Mouse (Mus musculus): Measurements from ENCODE around the gene Neurl4. TPM values are rescaled to one million over a fixed set of nuclear protein-coding genes. Genes with fewer than 3 reads are reported as not detected.
"Not testable (repeated sequence)": the region's sequence is repeated elsewhere in the genome, so short reads cannot be mapped to it uniquely, and the experiment has no call there.

Gene Neurl4
- polyA plus RNA-seq, 1 experiment from 2014 or later: 16.3 TPM

GRCm38 (mm10) chr11:69914917-69915430 is 14.1 kb downstream of the Neurl4 start:
- peaks cover 47% of the 10 kb centered on the region for H3K36me3 ChIP-seq (ENCODE audit: control insufficient read depth, insufficient read depth, low read length)

DNA sequence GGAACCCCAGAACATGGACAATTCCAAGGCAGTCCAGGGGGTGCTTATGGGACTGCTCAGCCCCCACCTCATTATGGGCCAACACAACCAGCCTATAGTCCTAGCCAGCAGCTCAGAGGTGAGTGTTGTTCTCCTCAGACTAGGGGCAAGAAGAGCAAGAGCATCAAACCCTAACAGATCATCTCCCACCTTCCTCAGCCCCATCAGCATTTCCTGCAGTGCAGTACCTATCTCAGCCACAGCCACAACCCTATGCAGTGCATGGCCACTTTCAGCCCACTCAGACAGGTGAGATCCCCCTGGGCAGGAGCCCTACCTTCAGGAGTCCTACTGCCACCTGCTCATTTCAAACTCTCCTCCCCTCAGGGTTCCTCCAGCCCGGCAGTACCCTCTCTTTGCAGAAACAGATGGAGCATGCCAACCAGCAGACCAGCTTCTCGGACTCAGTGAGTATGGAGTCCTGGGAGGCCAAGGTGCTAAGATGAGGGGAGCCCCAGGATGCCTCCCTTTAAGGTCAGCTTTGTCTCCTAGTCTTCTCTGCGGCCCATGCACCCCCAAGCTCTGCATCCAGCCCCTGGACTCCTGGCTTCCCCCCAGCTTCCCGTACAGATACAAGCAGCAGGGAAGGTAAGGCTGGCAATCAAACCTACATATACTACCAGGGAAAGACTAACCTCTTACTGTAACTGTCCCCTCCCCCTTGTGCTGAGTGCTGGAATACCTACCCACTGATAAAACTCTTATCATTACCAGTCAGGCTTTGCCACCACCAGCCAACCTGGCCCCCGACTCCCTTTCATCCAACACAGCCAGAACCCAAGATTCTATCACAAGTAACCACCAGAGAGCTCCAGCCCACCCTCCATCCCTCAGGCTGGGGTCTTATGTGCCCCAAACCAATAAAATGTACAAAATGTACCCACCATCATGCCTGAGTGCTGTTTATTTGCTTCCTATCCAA is 15.1 kb downstream of the Neurl4 start:
- Histone ChIP-seq H3K36me3 (ENCODE audit: control insufficient read depth, insufficient read depth, low read length) (peaks cover 37% of the 10 kb centered on the region), H3K27ac (ENCODE audit: low read depth, low read length) (no peak overlapping the region), H3K4me2 (peak overlapping the region; percentile 74; the same call in 1 of the 2 replicates), H3K27me3 (ENCODE audit: control insufficient read depth, insufficient read depth, low read length) (no peaks in the 10 kb centered on the region), H3K9ac (ENCODE audit: low read length) (no peak overlapping the region), H3K4me3 (ENCODE audit: low read depth, low read length) (no peak overlapping the region), H3K9me3 (ENCODE audit: control insufficient read depth, low read length) (no peaks in the 10 kb centered on the region), H3K4me1 (ENCODE audit: control insufficient read depth, insufficient read depth, low read length) (peaks cover 33% of the 10 kb centered on the region)
- WGBS: 65% methylated on average over 5 of the region's 5 CpGs
- peak; percentile 72 for DNase-seq (ENCODE audit: low spot score, missing footprints)
- no peak for ATAC-seq (ENCODE audit: low FRiP score)

More at GRCm38 (mm10) chr11:69914917-69915430, 14.1 kb downstream of the Neurl4 start:
- Histone ChIP-seq H3K27ac (ENCODE audit: low read depth, low read length) (no peak overlapping the region), H3K9ac (ENCODE audit: low read length) (peak overlapping the region; percentile 89; the same call in 1 of the 2 replicates), H3K4me3 (ENCODE audit: low read depth, low read length) (peak overlapping the region; percentile 72), H3K4me1 (ENCODE audit: control insufficient read depth, insufficient read depth, low read length) (peaks cover 33% of the 10 kb centered on the region), H3K9me3 (ENCODE audit: control insufficient read depth, low read length) (no peaks in the 10 kb centered on the region), H3K4me2 (peak overlapping the region; percentile 74), H3K27me3 (ENCODE audit: control insufficient read depth, insufficient read depth, low read length) (no peaks in the 10 kb centered on the region)
- ATAC-seq (ENCODE audit: low FRiP score) (no peak), DNase-seq (ENCODE audit: low spot score, missing footprints) (no peak)
- 41% methylated on average over 9 of the region's 9 CpGs for WGBS

DNA sequence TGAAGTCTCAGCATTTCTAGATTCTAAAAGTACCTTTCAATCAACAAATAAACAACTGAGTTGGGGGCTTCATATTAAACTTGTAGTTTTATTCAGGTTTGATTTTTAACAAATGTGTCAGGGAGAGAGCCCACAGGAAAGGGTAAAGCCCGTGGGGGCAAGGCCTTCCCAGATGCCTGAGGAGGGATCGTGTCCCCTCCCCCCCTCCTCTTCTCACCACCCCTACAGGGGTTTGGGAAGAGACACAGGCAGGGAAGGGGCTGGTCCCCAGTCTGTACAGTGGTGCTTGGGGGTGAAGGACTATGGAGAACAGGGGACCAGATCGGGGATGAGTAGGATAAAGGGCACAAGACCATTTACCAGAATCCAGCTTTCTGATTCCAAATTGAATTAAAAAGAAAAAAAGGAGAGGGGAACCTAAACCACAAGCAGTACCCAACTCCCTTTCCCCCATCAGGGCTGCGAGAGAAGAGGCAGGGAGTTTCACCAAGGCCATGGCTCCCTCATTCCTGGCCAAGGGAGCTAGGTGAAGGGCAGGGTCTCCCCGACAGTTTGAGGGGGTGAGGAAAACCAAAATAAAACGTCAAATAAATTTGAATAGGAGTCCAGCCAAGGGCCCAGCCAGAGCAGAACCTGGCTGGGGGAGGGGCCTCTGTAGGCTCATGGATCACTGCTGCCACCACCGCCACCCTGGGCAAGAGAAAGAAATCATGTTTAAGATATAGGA is 15.9 kb downstream of the Neurl4 start:
- DNase-seq (ENCODE audit: low spot score, missing footprints): peak; percentile 72
- H3K36me3 ChIP-seq (ENCODE audit: control insufficient read depth, insufficient read depth, low read length): peaks cover 30% of the 10 kb centered on the region
- H3K4me1 ChIP-seq (ENCODE audit: control insufficient read depth, insufficient read depth, low read length): peaks cover 33% of the 10 kb centered on the region
- not testable (repeated sequence) for H3K9ac ChIP-seq (ENCODE audit: low read length); ATAC-seq (ENCODE audit: low FRiP score); H3K4me3 ChIP-seq (ENCODE audit: low read depth, low read length); H3K27me3 ChIP-seq (ENCODE audit: control insufficient read depth, insufficient read depth, low read length); H3K27ac ChIP-seq (ENCODE audit: low read depth, low read length); H3K4me2 ChIP-seq; H3K9me3 ChIP-seq (ENCODE audit: control insufficient read depth, low read length)
- 73% methylated on average over 7 of the region's 7 CpGs for WGBS

GRCm38 (mm10) chr11:69917379-69917948 is 16.6 kb downstream of the Neurl4 start:
- Histone ChIP-seq H3K4me3 (ENCODE audit: low read depth, low read length) (no peak overlapping the region), H3K4me1 (ENCODE audit: control insufficient read depth, insufficient read depth, low read length) (peaks cover 35% of the 10 kb centered on the region), H3K36me3 (ENCODE audit: control insufficient read depth, insufficient read depth, low read length) (peaks cover 24% of the 10 kb centered on the region), H3K4me2 (no peak overlapping the region), H3K27ac (ENCODE audit: low read depth, low read length) (no peak overlapping the region), H3K9ac (ENCODE audit: low read length) (no peak overlapping the region), H3K27me3 (ENCODE audit: control insufficient read depth, insufficient read depth, low read length) (no peaks in the 10 kb centered on the region), H3K9me3 (ENCODE audit: control insufficient read depth, low read length) (no peaks in the 10 kb centered on the region)
- WGBS: 89% methylated on average over 8 of the region's 8 CpGs
- ATAC-seq (ENCODE audit: low FRiP score) (no peak), DNase-seq (ENCODE audit: low spot score, missing footprints) (no peak)

- DNase-seq (ENCODE audit: low spot score, missing footprints) (no peak), ATAC-seq (ENCODE audit: low FRiP score) (no peak)
- Histone ChIP-seq H3K36me3 (ENCODE audit: control insufficient read depth, insufficient read depth, low read length) (peaks cover 21% of the 10 kb centered on the region), H3K9me3 (ENCODE audit: control insufficient read depth, low read length) (no peaks in the 10 kb centered on the region), H3K27ac (ENCODE audit: low read depth, low read length) (no peak overlapping the region), H3K4me1 (ENCODE audit: control insufficient read depth, insufficient read depth, low read length) (peaks cover 34% of the 10 kb centered on the region), H3K9ac (ENCODE audit: low read length) (no peak overlapping the region), H3K4me3 (ENCODE audit: low read depth, low read length) (no peak overlapping the region; the same call in 1 of the 2 replicates), H3K27me3 (ENCODE audit: control insufficient read depth, insufficient read depth, low read length) (no peaks in the 10 kb centered on the region), H3K4me2 (no peak overlapping the region)
- 89% methylated on average over 5 of the region's 5 CpGs for WGBS
These were observed 17.2 kb downstream of the Neurl4 start for GRCm38 (mm10) chr11:69918118-69918517.

DNA sequence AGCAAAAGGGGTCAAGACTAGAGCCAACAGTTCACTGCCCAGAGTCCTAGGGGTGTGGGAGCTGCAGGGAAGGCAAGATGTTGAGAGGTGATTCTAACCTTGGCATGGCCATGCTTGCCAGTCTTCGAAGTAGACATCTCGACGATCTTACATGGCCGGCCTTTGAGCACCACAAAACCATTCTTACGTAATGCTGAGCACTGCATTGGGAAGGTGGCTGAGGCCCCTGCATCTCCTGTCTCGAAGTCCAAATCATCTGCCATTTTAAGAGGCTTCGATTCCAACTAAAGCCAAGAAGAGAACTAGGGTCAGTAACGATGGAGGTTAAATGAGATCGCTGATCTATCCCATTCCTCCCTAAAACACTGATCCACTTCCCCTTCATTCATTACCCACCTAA is 18.2 kb downstream of the Neurl4 start:
- Histone ChIP-seq H3K36me3 (ENCODE audit: control insufficient read depth, insufficient read depth, low read length) (peaks cover 21% of the 10 kb centered on the region), H3K27ac (ENCODE audit: low read depth, low read length) (no peak overlapping the region), H3K4me2 (peak overlapping the region; percentile 87), H3K4me3 (ENCODE audit: low read depth, low read length) (peak overlapping the region; percentile 95; the same call in 1 of the 2 replicates), H3K4me1 (ENCODE audit: control insufficient read depth, insufficient read depth, low read length) (peaks cover 29% of the 10 kb centered on the region), H3K9me3 (ENCODE audit: control insufficient read depth, low read length) (no peaks in the 10 kb centered on the region), H3K27me3 (ENCODE audit: control insufficient read depth, insufficient read depth, low read length) (no peaks in the 10 kb centered on the region), H3K9ac (ENCODE audit: low read length) (no peak overlapping the region)
- DNase-seq (ENCODE audit: low spot score, missing footprints): no peak
- WGBS: 84% methylated on average over 9 of the region's 9 CpGs
- no peak for ATAC-seq (ENCODE audit: low FRiP score)

DNA sequence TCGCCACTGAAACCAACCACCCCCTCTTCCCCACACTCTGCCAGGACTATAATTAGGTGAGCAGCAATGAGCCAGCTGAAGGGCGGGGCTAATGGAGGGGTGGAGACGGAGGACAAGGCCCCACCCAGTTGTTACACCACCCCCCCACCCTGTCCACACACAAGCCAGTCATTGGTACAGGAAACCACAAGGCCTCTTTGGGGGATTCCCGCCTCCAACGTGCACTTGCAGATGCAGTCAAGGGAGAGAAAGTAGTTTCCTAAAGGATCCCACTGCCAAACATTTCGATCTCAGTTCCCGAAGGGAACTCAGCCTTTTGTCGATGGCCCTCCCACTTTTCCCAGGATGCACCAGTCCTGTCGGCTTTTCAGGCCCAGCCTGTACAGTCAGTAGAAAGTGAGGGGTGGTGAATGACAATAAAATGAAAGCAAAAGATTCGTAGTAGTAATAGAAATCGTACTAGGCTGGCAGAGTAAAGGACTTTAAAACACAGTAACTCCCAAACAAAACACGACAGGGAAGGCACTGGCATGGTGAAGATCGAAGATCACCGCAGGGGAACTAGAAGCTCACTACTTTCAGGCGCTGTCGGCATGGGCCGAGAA is 18.9 kb downstream of the Neurl4 start:
- Histone ChIP-seq H3K4me3 (ENCODE audit: low read depth, low read length) (peak overlapping the region; percentile 95), H3K4me1 (ENCODE audit: control insufficient read depth, insufficient read depth, low read length) (peaks cover 25% of the 10 kb centered on the region), H3K36me3 (ENCODE audit: control insufficient read depth, insufficient read depth, low read length) (peaks cover 21% of the 10 kb centered on the region), H3K9ac (ENCODE audit: low read length) (peak overlapping the region; percentile 94), H3K27me3 (ENCODE audit: control insufficient read depth, insufficient read depth, low read length) (no peaks in the 10 kb centered on the region), H3K9me3 (ENCODE audit: control insufficient read depth, low read length) (no peaks in the 10 kb centered on the region), H3K4me2 (peak overlapping the region; percentile 87), H3K27ac (ENCODE audit: low read depth, low read length) (peak overlapping the region; percentile 88)
- DNase-seq (ENCODE audit: low spot score, missing footprints) (peak; percentile 95), ATAC-seq (ENCODE audit: low FRiP score) (no peak)
- WGBS: 3% methylated on average over 17 of the region's 17 CpGs

- under 1% methylated on average over 51 of the region's 65 CpGs for whole genome bisulfite sequencing
These were observed 19.6 kb downstream of the Neurl4 start for GRCm38 (mm10) chr11:69920266-69921031.

More at GRCm38 (mm10) chr11:69920266-69921031, 19.6 kb downstream of the Neurl4 start:
- H3K4me1 ChIP-seq (ENCODE audit: control insufficient read depth, insufficient read depth, low read length): peaks cover 19% of the 10 kb centered on the region
- H3K36me3 ChIP-seq (ENCODE audit: control insufficient read depth, insufficient read depth, low read length): peaks cover 19% of the 10 kb centered on the region
- peak overlapping the region; percentile 94 for H3K9ac ChIP-seq (ENCODE audit: low read length)
- H3K9me3 ChIP-seq (ENCODE audit: control insufficient read depth, low read length): no peaks in the 10 kb centered on the region
- no peaks in the 10 kb centered on the region for H3K27me3 ChIP-seq (ENCODE audit: control insufficient read depth, insufficient read depth, low read length)
- peak overlapping the region; percentile 87 for H3K4me2 ChIP-seq
- peak overlapping the region; percentile 88 for H3K27ac ChIP-seq (ENCODE audit: low read depth, low read length)
- peak overlapping the region; percentile 95 for H3K4me3 ChIP-seq (ENCODE audit: low read depth, low read length)
- ATAC-seq (ENCODE audit: low FRiP score) (peak; percentile 45), DNase-seq (ENCODE audit: low spot score, missing footprints) (peak; percentile 94)

Measured in midbrain, embryonic 11.5 days (tissue).